Mouse (Mus musculus) lung, embryonic 14.5 days (tissue): ENCODE results near the gene Park7. TPM values are rescaled to one million over a fixed set of nuclear protein-coding genes. Genes with fewer than 3 reads are reported as not detected.

Experiments used
- ATAC-seq: fragments of 200-750 bp; cut with Nextera tagmentation; 2 replicates; pipeline ENCODE4 v1.8.0; 2017; ENCODE audit warnings: mild to moderate bottlenecking, moderate TSS enrichment, moderate library complexity; ENCODE audit not compliant: insufficient read depth
- DNase-seq: peaks from one replicate; pipeline ENCODE4 v3.0.0-alpha.2; 2015
- H3K27ac ChIP-seq: fragments of 300-500 bp; sonication (generic); 2 replicates; pipeline ENCODE4 v1.5.1; 2014; ENCODE audit warnings: low read depth, mild to moderate bottlenecking, moderate library complexity
- H3K27me3 ChIP-seq: fragments of 300-500 bp; sonication (generic); 2 replicates; pipeline ENCODE4 v1.6.1; 2014; ENCODE audit warnings: low read length, control low read depth; ENCODE audit not compliant: insufficient read depth
- H3K36me3 ChIP-seq: fragments of 300-500 bp; sonication (generic); 2 replicates; pipeline ENCODE4 v1.6.1; 2014; ENCODE audit warnings: control low read depth; ENCODE audit not compliant: insufficient read depth
- H3K4me1 ChIP-seq: fragments of 300-500 bp; sonication (generic); 2 replicates; pipeline ENCODE4 v1.6.1; 2014; ENCODE audit warnings: antibody characterized with exemption, control low read depth; ENCODE audit not compliant: insufficient read depth
- H3K4me2 ChIP-seq: fragments of 300-500 bp; sonication (generic); 2 replicates; pipeline ENCODE4 v1.6.1; 2014; ENCODE audit warnings: mild to moderate bottlenecking
- H3K4me3 ChIP-seq: fragments of 300-500 bp; sonication (generic); 2 replicates; pipeline ENCODE4 v1.5.1; 2014; ENCODE audit warnings: low read depth, low read length
- H3K9ac ChIP-seq: fragments of 300-500 bp; sonication (generic); 2 replicates; pipeline ENCODE4 v1.6.1; 2014
- H3K9me3 ChIP-seq: fragments of 300-500 bp; sonication (generic); 2 replicates; pipeline ENCODE4 v1.6.1; 2016; ENCODE audit warnings: low read depth, low read length, control low read depth
- CTCF ChIP-seq: IDR thresholded peaks from 2 replicates; pipeline ENCODE4 v1.5.1; 2016; ENCODE audit warnings: antibody characterized with exemption, low read depth
- WGBS: fragments of 180-500 bp; shearing (Covaris S2); extraction: QIAGEN DNeasy Blood & Tissue Kit; methylation state at CpG from one replicate; pipeline ENCODE4 v1.1.7; 2014; 5-methylcytosine and 5-hydroxymethylcytosine counted together
- polyA plus RNA-seq: library from polyadenylated mRNA; unstranded; fragments of >200 nt; fragmentation: Nextera tagmentation; extraction: Ambion mirVana; gene quantifications from 2 replicates; pipeline ENCODE4 v1.2.1, GENCODE M21; 2014

Park7 gene
- polyA plus RNA-seq, 1 experiment from 2014 or later: 500 TPM

GRCm38 (mm10) chr4:150868161-150868560, 46.1 kb downstream of the Park7 start:
- DNase-seq (no peak), ATAC-seq (no peak)
- H3K36me3 ChIP-seq: peaks cover 36% of the 10 kb centered on the region
- H3K4me3 ChIP-seq: no peak overlapping the region
- H3K9ac ChIP-seq: no peak overlapping the region
- no peaks in the 10 kb centered on the region for H3K27me3 ChIP-seq
- TF ChIP-seq CTCF: no peak
- H3K9me3 ChIP-seq: no peaks in the 10 kb centered on the region
- H3K4me2 ChIP-seq: no peak overlapping the region
- no peak overlapping the region for H3K27ac ChIP-seq
- H3K4me1 ChIP-seq: peaks cover 21% of the 10 kb centered on the region
- 69% methylated on average over 6 of the region's 6 CpGs for WGBS

- no peak overlapping the region for H3K4me2 ChIP-seq
- no peaks in the 10 kb centered on the region for H3K27me3 ChIP-seq
- H3K27ac ChIP-seq: no peak overlapping the region
- peaks cover 9% of the 10 kb centered on the region; the same call in 1 of the 2 replicates for H3K4me1 ChIP-seq
- no peak overlapping the region for H3K9ac ChIP-seq
- no peaks in the 10 kb centered on the region for H3K9me3 ChIP-seq
- peaks cover 36% of the 10 kb centered on the region for H3K36me3 ChIP-seq
- ATAC-seq: no peak
- DNase-seq: no peak
- WGBS: 90% methylated on average over 12 of the region's 12 CpGs
- H3K4me3 ChIP-seq: no peak overlapping the region
- TF ChIP-seq CTCF: no peak
Observed at GRCm38 (mm10) chr4:150866494-150866893, 47.7 kb downstream of the Park7 start.

GRCm38 (mm10) chr4:150866069-150866468, 48.2 kb downstream of the Park7 start:
- no peak for TF ChIP-seq CTCF
- WGBS: 84% methylated on average over 11 of the region's 11 CpGs
- H3K4me2 ChIP-seq: no peak overlapping the region
- no peaks in the 10 kb centered on the region for H3K27me3 ChIP-seq
- peaks cover 36% of the 10 kb centered on the region for H3K36me3 ChIP-seq
- no peak for DNase-seq
- H3K9me3 ChIP-seq: no peaks in the 10 kb centered on the region
- no peak overlapping the region for H3K9ac ChIP-seq
- no peak overlapping the region for H3K27ac ChIP-seq
- no peak for ATAC-seq
- H3K4me1 ChIP-seq: peaks cover 5% of the 10 kb centered on the region; the same call in 1 of the 2 replicates
- no peak overlapping the region for H3K4me3 ChIP-seq

- no peak for ATAC-seq
- Histone ChIP-seq H3K9ac (no peak overlapping the region), H3K4me1 (peaks cover 5% of the 10 kb centered on the region; the same call in 1 of the 2 replicates), H3K36me3 (peaks cover 36% of the 10 kb centered on the region), H3K4me3 (no peak overlapping the region), H3K27ac (no peak overlapping the region), H3K9me3 (no peaks in the 10 kb centered on the region), H3K27me3 (no peaks in the 10 kb centered on the region), H3K4me2 (no peak overlapping the region)
- peak; percentile 58 for TF ChIP-seq CTCF
- DNase-seq: peak; percentile 71
Observed at GRCm38 (mm10) chr4:150865371-150865770, 48.9 kb downstream of the Park7 start.

GRCm38 (mm10) chr4:150862626-150863375, 51.4 kb downstream of the Park7 start:
- Histone ChIP-seq H3K9me3 (no peaks in the 10 kb centered on the region), H3K9ac (no peak overlapping the region), H3K27me3 (no peaks in the 10 kb centered on the region), H3K4me2 (no peak overlapping the region), H3K27ac (no peak overlapping the region), H3K36me3 (peaks cover 29% of the 10 kb centered on the region), H3K4me1 (peaks cover 5% of the 10 kb centered on the region; the same call in 1 of the 2 replicates), H3K4me3 (no peak overlapping the region)
- DNase-seq (no peak), ATAC-seq (no peak)
- no peak for TF ChIP-seq CTCF
- 58% methylated on average over 8 of the region's 8 CpGs for WGBS

GRCm38 (mm10) chr4:150861161-150861560, 53.1 kb downstream of the Park7 start:
- Histone ChIP-seq H3K9me3 (no peaks in the 10 kb centered on the region), H3K4me1 (peaks cover 8% of the 10 kb centered on the region; the same call in 1 of the 2 replicates), H3K4me3 (no peak overlapping the region), H3K27ac (no peak overlapping the region), H3K27me3 (no peaks in the 10 kb centered on the region), H3K9ac (no peak overlapping the region), H3K36me3 (peaks cover 13% of the 10 kb centered on the region), H3K4me2 (no peak overlapping the region)
- ATAC-seq: no peak
- TF ChIP-seq CTCF: no peak
- DNase-seq: no peak
- WGBS: 89% methylated on average over 2 of the region's 2 CpGs

- H3K4me2 ChIP-seq: no peak overlapping the region
- DNase-seq (no peak), ATAC-seq (no peak)
- no peak overlapping the region for H3K27ac ChIP-seq
- H3K4me1 ChIP-seq: peaks cover 8% of the 10 kb centered on the region; the same call in 1 of the 2 replicates
- H3K36me3 ChIP-seq: peaks cover 6% of the 10 kb centered on the region
- no peak overlapping the region for H3K9ac ChIP-seq
- 53% methylated on average over 4 of the region's 4 CpGs for WGBS
- TF ChIP-seq CTCF: no peak
- H3K27me3 ChIP-seq: no peaks in the 10 kb centered on the region
- H3K9me3 ChIP-seq: no peaks in the 10 kb centered on the region
- H3K4me3 ChIP-seq: no peak overlapping the region
Observed at GRCm38 (mm10) chr4:150860526-150860925, 53.7 kb downstream of the Park7 start.
